Comparison of ENCODE assay signal across 37 mouse cellular contexts in the genomic region with DNA sequence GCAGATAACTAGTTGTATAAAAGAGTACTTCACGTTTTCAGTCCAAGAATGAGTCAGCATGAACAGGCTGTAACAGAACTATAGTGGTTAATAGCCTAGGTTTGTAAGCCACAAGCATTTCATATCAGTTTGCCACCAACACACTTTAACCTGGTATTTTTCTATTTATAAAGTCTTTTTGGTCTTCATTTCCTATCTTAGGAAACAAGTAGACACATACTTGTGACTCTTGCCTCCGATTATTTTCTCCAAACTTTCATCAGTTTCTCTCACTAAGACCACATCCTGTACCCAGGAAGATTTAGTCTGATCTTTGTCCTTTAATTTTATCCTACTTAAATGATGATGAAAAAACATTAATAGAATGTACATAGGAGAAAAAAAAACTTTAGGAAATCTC. TPM values are rescaled to one million over a fixed set of nuclear protein-coding genes. Genes with fewer than 3 reads are reported as not detected.
"Had no signal": no experiment of that assay in that cellular context is flagged by ENCODE, and none has a peak within 500 bp of the region (broad histone marks: within the 10 kb centered on the region; RNA-seq: fewer than 3 reads in every experiment).

No protein-coding gene starts in this region.

- H3K27ac ChIP-seq: limb, embryonic 10.5 days; limb, embryonic 12.5 days; limb, embryonic 13.5 days; limb, embryonic 15.5 days; liver, embryonic 12.5 days; liver, embryonic 13.5 days; liver, embryonic 14.5 days; liver, embryonic 15.5 days; lung, embryonic 15.5 days; macrophage; midbrain, embryonic 10.5 days; midbrain, embryonic 12.5 days; midbrain, embryonic 13.5 days; midbrain, embryonic 15.5 days; neural tube, embryonic 12.5 days had no signal

- H3K9me3 ChIP-seq: limb, embryonic 10.5 days; limb, embryonic 12.5 days; limb, embryonic 13.5 days; limb, embryonic 15.5 days; liver, embryonic 12.5 days; liver, embryonic 13.5 days; liver, embryonic 15.5 days; lung, embryonic 15.5 days; megakaryocyte, embryonic 14.5 days; midbrain, embryonic 10.5 days; midbrain, embryonic 12.5 days; midbrain, embryonic 13.5 days; midbrain, embryonic 15.5 days; neural tube, embryonic 12.5 days had no signal

- DNase-seq: left cerebral cortex, postnatal 4 days; liver; liver, embryonic 13.5 days; liver, postnatal 0 days; lung, adult 18-20 months; lung, adult 2 months; lung, embryonic 14.5 days; lung, postnatal 10 days; lung, postnatal 14 days; lung, postnatal 36 days; lung, postnatal 4 days; midbrain, embryonic 14.5 days had no signal

- ATAC-seq: liver, embryonic 12.5 days; liver, postnatal 0 days; lung, postnatal 0 days; midbrain, embryonic 13.5 days; midbrain, embryonic 15.5 days; midbrain, embryonic 16.5 days had no signal

- H3K9ac ChIP-seq: limb, embryonic 12.5 days; limb, embryonic 13.5 days; limb, embryonic 15.5 days; liver, embryonic 12.5 days; liver, embryonic 13.5 days; liver, embryonic 14.5 days; liver, embryonic 15.5 days; liver, postnatal 0 days; lung, embryonic 14.5 days; lung, embryonic 15.5 days; midbrain, embryonic 12.5 days; midbrain, embryonic 13.5 days; midbrain, embryonic 15.5 days; neural tube, embryonic 12.5 days had no signal

- H3K4me3 ChIP-seq: limb, embryonic 10.5 days; limb, embryonic 12.5 days; limb, embryonic 13.5 days; limb, embryonic 15.5 days; liver, embryonic 12.5 days; liver, embryonic 13.5 days; liver, embryonic 15.5 days; lung, embryonic 15.5 days; megakaryocyte, embryonic 14.5 days; midbrain, embryonic 10.5 days; midbrain, embryonic 12.5 days; midbrain, embryonic 13.5 days; midbrain, embryonic 15.5 days; myocyte; neural tube, embryonic 12.5 days had no signal

- H3K36me3 ChIP-seq: limb, embryonic 10.5 days; limb, embryonic 12.5 days; limb, embryonic 13.5 days; limb, embryonic 15.5 days; liver, embryonic 12.5 days; liver, embryonic 13.5 days; liver, embryonic 15.5 days; lung, embryonic 15.5 days; midbrain, embryonic 10.5 days; midbrain, embryonic 12.5 days; midbrain, embryonic 13.5 days; midbrain, embryonic 15.5 days; neural tube, embryonic 12.5 days had no signal

- H3K27me3 ChIP-seq: limb, embryonic 12.5 days; limb, embryonic 13.5 days; limb, embryonic 15.5 days; liver, embryonic 12.5 days; liver, embryonic 13.5 days; liver, embryonic 15.5 days; lung, embryonic 15.5 days; megakaryocyte, embryonic 14.5 days; midbrain, embryonic 12.5 days; midbrain, embryonic 13.5 days; midbrain, embryonic 15.5 days; neural tube, embryonic 12.5 days had no signal

- H3K4me1 ChIP-seq: limb, embryonic 10.5 days; limb, embryonic 12.5 days; limb, embryonic 13.5 days; limb, embryonic 15.5 days; liver, embryonic 12.5 days; liver, embryonic 13.5 days; liver, embryonic 15.5 days; lung, embryonic 15.5 days; megakaryocyte, embryonic 14.5 days; midbrain, embryonic 12.5 days; midbrain, embryonic 13.5 days; midbrain, embryonic 15.5 days; neural tube, embryonic 12.5 days had no signal

RNA-seq across cellular contexts. Expression of gene Gabrg1, which starts 23.7 kb away (rescaled TPM):
- total RNA-seq: liver, adult 2 months; megakaryocyte progenitor cell, adult 5-6 weeks; megakaryocyte, adult 5-6 weeks; megakaryocyte-erythroid progenitor cell, adult 5-6 weeks; monocyte, adult 5-6 weeks had no signal
- polyA plus RNA-seq: liver, adult 2 months; liver, embryonic 12.5 days; liver, embryonic 13.5 days; liver, embryonic 14.5 days; liver, embryonic 15.5 days; liver, embryonic 16.5 days; liver, postnatal 0 days; lung, adult 2 months; lung, embryonic 14.5 days; lung, embryonic 15.5 days; lung, embryonic 16.5 days; macrophage; myocyte had no signal
